Mouse (Mus musculus): ENCODE data around the gene Syngr4.

Gene Syngr4

DNA sequence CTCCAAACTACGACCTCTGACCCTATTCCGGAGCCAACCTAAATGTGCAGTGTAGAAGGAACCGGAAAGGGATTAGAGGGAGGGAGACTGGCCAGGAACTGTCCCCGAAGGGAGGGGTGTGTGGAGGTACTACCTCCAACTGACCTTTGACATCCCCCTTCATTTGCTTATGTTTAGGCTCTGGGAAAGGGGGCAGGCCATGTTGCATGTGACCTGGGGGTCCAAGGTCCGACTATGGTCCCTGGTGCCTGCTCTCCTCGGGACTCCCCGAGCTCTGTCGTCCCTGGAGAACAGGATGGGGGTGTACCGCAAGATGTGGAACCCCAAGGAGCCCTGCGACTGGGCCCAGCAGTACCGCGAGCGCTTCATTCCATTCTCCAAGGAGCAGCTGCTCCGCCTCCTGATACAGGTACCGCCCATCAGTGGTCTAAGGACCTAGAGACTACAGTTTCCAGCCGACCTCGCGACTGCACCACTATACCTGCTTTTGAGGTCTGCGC lies 794 bp upstream of the Syngr4 start:
- POLR2A ChIA-PET = interaction anchor here (0.5 to 4.9 kb wide), 74 partner anchors 9 to 1621 kb away, joined by 3 to 68 read pairs (median 5); partner anchors contain the start of genes Cyth2 (in 3 of the 4), Fam83e (in 3 of the 4), Kdelr1 (in 3 of the 4) and Sphk2 (in 3 of the 4)
- CTCF ChIA-PET = interaction anchor here (0.8 to 2.8 kb wide), 15 partner anchors 9 to 167 kb away, joined by 3 to 32 read pairs (median 4); partner anchors contain the start of genes Ccdc114 (in 2 of the 4) and Kdelr1 (in 2 of the 4)

DNA sequence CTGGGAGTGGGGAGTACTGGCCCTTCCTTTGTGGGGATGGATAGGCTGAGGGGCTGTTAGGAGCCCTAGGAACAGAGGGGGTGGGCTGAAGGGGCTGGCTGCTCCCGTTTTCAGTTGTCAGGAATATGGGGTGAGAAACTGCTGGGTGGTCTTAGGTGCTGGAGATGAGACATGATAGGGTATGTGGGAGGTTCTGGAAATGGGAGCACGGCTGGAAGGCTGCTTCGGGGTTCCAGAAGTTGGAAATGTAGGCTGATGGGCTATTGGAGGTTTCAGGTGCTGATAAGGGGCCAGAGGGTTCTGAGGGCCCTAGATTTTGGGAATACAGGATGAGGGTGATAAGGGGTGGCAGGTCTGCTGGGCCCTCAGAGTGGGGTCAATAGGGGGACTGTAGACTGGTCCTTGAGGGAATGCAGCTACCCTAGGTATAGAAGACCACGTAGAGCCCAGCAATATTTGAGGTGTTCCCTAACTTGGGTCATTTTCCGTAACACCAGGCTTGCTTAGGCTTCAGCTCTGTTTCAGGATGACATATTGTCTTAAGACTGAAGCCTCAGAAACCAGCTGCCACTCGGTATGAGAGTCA lies 490 bp downstream of the Syngr4 start:
- POLR2A ChIA-PET = interaction anchor here (0.5 to 4.9 kb wide), 89 partner anchors 8 to 917 kb away, joined by 3 to 68 read pairs (median 5); partner anchors contain the start of genes Kdelr1 (in 3 of the 4), Sphk2 (in 3 of the 4), Cyth2 (in 2 of the 4) and Emp3 (in 2 of the 4)
- CTCF ChIA-PET = interaction anchor here (0.6 to 2.8 kb wide), 27 partner anchors 17 to 1510 kb away, joined by 3 to 32 read pairs (median 4); partner anchors contain the start of genes Kdelr1 (in 2 of the 4) and Ccdc114 (in 1 of the 4)

DNA sequence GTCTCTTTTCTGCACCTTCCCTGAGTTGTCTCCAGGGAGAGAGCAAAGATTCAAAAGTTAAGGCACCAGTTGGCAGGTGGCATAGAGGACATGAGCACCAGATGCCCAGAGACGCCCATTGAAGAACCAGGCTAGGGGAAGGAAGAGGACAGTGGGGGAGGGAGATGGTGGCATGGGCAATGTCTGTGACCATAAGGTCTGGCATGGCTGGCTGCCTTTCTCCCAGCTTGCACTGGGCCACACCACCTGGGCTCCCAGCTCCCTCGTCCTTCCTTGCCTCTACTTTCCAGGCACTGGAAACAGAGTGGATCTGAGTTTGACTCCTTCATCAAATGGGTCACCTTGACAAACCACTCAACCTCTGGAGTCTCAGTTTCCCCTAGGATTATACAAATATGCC lies 3.9 kb downstream of the Syngr4 start:
- ChIA-PET CTCF (no interaction called here), POLR2A (interaction anchor here in 3 of 4 experiments (0.9 to 3.2 kb wide), 8 partner anchors 9 to 175 kb away, joined by 3 to 20 read pairs (median 4); partner anchors contain the start of genes Cyth2 (in 1 of the 3), Kdelr1 (in 1 of the 3) and Sphk2 (in 1 of the 3))

DNA sequence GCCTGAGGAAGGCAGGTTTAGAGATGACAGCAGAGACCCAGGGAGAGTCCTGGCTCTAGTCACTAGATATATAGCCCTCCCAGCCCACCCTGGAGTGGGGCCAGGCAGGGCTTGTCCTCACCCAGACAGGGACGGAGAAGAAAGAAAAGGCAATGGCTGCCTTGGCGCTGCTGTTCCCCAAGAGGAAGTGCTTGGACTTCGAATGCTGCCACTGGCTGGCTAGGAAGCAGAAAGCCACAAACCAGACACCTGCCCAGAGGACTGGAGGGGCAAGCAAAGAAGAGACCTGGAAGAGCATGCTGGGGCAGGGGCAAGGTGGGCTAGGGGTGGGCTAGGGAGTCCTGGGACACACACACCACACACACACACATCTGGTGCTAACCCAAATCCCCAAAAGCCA lies 9.3 kb downstream of the Syngr4 start:
- CTCF ChIA-PET = interaction anchor here in 2 of 4 experiments (0.7 to 1.5 kb wide), 5 partner anchors 13 to 32 kb away, joined by 3 to 4 read pairs (median 3); no protein-coding TSS in a partner anchor
- POLR2A ChIA-PET = interaction anchor here (0.8 to 3.5 kb wide), 12 partner anchors 8 to 126 kb away, joined by 3 to 29 read pairs (median 6); partner anchors contain the start of genes Syngr4 (in 3 of the 4), Tmem143 (in 3 of the 4) and Kdelr1 (in 2 of the 4)

DNA sequence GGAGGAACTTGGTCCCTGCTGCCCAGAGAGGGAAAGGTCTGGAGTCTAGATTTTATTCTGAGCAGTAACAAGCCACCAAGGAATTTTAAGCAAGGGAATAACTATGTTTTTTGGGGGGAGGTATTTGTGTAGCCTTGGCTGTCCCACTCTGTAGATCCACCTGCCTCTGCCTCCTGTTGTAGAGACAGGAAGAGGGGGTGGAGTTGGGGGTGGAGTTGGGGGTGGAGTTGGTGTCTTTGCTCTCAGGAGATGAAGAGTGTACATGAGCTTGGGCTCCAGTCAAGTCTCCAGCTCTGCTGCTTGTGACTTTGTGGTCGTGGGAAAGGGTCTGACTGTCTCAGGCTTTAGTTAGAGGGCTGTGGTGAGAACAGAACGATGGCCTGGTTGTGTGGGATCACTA lies 15.5 kb downstream of the Syngr4 start:
- POLR2A ChIA-PET = interaction anchor here in 3 of 4 experiments (0.7 to 2.0 kb wide), 5 partner anchors 8 to 16 kb away, joined by 3 to 8 read pairs (median 4); partner anchors contain the start of genes Syngr4 (in 3 of the 3), Tmem143 (in 3 of the 3) and Kdelr1 (in 1 of the 3)
- CTCF ChIA-PET = interaction anchor here in 2 of 4 experiments (0.6 to 2.1 kb wide), 4 partner anchors 8 to 207 kb away, joined by 3 to 6 read pairs (median 3); partner anchors contain the start of genes Fam83e (in 1 of the 2), Kdelr1 (in 1 of the 2) and Nomo1 (in 1 of the 2)

DNA sequence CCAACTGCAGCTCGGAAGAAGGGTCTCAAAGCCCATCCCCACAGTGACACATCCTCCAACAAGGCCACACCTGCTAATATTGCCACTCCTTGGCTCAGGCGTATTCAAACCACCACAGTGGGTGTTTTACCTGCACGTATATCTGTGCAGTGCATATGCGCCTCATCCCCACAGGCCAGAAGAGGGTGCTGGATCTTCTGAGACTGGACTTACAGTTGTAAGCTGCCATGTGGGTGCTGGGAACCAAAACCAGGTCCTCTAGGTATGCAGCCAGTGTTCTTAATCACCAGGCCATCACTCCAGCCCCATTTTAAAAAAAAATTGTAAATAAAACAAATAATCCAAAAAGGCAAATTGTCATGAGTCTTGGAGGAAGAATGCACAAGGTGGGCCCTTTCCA lies 16.0 kb downstream of the Syngr4 start:
- CTCF ChIA-PET = interaction anchor here in 2 of 4 experiments (0.6 to 2.1 kb wide), 4 partner anchors 8 to 206 kb away, joined by 3 to 6 read pairs (median 3); partner anchors contain the start of genes Fam83e (in 1 of the 2), Kdelr1 (in 1 of the 2) and Nomo1 (in 1 of the 2)
- POLR2A ChIA-PET = interaction anchor here in 3 of 4 experiments (0.9 to 2.2 kb wide), 8 partner anchors 8 to 163 kb away, joined by 3 to 13 read pairs (median 6); partner anchors contain the start of genes Syngr4 (in 3 of the 3), Tmem143 (in 3 of the 3), Kdelr1 (in 1 of the 3) and Sphk2 (in 1 of the 3)

DNA sequence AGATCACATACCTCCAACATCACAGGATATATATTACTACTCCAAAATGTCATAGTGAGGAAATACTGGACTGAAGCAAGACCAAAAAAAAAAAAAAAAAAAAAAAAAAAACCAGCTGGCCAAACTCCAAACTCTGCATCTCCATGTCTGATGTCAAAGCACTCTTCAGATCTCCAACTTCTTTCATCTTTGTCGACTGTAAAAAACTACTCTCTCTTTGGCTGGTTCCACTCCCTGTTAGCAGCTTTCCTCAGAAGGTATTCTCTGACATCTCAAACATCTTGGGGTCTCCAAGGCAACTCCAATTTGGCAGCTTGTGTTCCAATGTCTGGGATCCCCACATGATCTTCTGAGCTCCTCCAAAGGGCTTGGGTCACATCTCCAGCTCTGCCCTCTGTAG lies 18.2 kb downstream of the Syngr4 start, which contains the start of gene Grin2d:
Gene Grin2d (minus strand): TSS at position 101 of the 400 bp plus-strand sequence.
- POLR2A ChIA-PET = interaction anchor here in 3 of 4 experiments (0.6 to 1.7 kb wide), 9 partner anchors 10 to 320 kb away, joined by 3 to 6 read pairs (median 4); partner anchors contain the start of genes Syngr4 (in 1 of the 3) and Tmem143 (in 1 of the 3)
- CTCF ChIA-PET = interaction anchor here in 2 of 4 experiments (0.6 kb wide), 2 partner anchors 18 to 21 kb away, joined by 4 to 5 read pairs; no protein-coding TSS in a partner anchor

DNA sequence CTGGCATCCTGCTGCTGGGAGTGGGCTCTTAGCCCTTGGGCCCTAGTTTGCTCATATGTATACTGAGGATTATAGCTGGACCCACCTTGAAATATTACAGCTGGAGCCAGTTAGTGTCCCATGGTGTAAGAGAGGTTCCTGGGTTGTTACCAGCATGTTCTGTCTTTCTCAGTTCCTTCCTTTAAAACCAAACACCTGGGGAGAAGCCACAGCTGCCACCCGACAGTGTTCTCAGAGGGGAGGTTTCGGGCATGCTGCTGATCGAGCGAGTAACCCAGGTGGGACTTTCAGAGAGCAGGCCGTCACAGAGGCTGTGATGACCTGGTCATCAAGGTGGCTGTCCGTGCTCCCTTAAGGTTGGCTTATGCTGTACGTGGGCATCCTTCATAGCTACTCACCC lies 19.6 kb downstream of the Syngr4 start:
- CTCF ChIA-PET = no interaction called here

DNA sequence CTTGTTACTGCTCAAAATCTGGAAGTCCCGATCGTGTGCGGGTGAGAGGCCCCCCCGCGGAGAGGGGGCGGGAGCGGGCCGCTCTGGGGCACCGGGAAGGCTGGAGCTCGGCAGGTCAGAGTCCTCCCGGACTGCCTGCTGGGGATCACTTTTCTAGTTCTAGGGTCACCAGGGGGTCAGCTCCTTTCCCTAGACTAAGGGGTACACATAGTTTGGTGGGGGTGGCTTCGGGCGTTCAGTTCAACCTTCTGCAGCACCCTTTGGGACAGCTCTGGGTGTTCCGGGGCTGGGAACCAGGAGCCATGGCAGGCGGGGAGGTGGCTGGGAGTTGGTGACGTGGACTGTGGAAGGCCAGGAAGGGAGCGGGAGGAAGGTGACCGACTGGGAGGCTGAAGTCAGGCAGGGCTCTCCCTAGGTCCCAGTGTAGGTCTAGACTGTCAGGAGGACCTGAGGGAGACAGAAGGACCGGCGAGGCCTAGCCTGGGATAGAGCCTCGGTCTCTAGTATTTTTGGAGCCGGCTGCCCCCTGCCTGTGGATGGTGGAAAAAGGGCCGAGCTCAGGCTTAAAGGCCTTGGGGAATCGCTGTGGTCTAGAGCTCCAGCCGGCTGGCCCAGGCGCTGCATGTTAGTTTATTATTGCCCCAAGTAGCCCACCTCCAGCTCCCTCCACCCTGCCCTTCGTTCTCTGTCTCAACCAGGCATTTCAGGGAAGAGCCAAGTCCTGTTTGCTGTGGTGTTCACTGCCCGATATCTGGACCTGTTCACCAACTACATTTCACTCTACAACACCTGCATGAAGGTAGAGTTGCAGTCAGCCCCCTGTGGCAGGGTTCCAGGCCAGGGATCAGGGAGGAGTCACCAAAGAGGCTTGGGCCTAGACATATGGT lies 23.2 kb downstream of the Syngr4 start:
- ChIA-PET POLR2A (interaction anchor here (0.6 to 5.1 kb wide), 87 partner anchors 8 to 1760 kb away, joined by 3 to 68 read pairs (median 4); partner anchors contain the start of genes Cyth2 (in 3 of the 4), Fam83e (in 3 of the 4), Sphk2 (in 3 of the 4) and Syngr4 (in 3 of the 4)), CTCF (interaction anchor here (0.5 to 3.0 kb wide), 55 partner anchors 8 to 921 kb away, joined by 3 to 32 read pairs (median 4); partner anchors contain the start of genes Kcna7 (in 2 of the 4), Syngr4 (in 2 of the 4), Tmem143 (in 2 of the 4) and Abcc8 (in 1 of the 4))

More for the DNA sequence above, 19.6 kb downstream of the Syngr4 start:
- POLR2A ChIA-PET = interaction anchor here in 2 of 4 experiments (0.6 to 5.1 kb wide), 6 partner anchors 11 to 363 kb away, joined by 3 to 68 read pairs (median 4); partner anchors contain the start of genes Emp3 (in 1 of the 2), Syngr4 (in 1 of the 2) and Tmem143 (in 1 of the 2)

DNA sequence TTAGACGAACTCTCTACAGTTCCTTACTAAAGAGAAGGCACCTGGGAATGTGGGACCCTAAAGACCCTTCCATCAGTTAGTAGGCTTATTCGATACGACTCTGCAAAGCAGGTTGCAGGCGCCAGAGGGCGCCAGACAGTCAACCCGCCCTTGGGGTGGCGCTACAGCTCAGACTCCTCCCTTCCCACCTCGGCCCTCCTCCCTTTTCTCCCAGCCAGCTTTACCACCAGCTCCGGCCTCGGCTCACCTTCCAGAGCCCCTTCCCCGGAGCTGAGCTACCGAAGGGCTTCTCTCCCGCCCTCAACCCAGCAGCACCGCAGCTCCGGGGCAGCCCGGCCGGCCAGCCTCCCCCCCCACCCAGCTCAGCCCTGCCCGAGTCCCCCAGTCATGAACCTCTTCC lies 23.9 kb downstream of the Syngr4 start, which contains the start of gene Kdelr1:
Gene Kdelr1 (plus strand): TSS at position 149 of the 400 bp plus-strand sequence.
- CTCF ChIA-PET = interaction anchor here (0.6 to 3.0 kb wide), 49 partner anchors 9 to 921 kb away, joined by 3 to 32 read pairs (median 5); partner anchors contain the start of genes Syngr4 (in 2 of the 4), Tmem143 (in 2 of the 4), Ccdc114 (in 1 of the 4) and Cyth2 (in 1 of the 4)
- POLR2A ChIA-PET = interaction anchor here (0.6 to 5.1 kb wide), 78 partner anchors 9 to 1759 kb away, joined by 3 to 68 read pairs (median 5); partner anchors contain the start of genes Cyth2 (in 3 of the 4), Sphk2 (in 3 of the 4), Syngr4 (in 3 of the 4) and Tmem143 (in 3 of the 4)

DNA sequence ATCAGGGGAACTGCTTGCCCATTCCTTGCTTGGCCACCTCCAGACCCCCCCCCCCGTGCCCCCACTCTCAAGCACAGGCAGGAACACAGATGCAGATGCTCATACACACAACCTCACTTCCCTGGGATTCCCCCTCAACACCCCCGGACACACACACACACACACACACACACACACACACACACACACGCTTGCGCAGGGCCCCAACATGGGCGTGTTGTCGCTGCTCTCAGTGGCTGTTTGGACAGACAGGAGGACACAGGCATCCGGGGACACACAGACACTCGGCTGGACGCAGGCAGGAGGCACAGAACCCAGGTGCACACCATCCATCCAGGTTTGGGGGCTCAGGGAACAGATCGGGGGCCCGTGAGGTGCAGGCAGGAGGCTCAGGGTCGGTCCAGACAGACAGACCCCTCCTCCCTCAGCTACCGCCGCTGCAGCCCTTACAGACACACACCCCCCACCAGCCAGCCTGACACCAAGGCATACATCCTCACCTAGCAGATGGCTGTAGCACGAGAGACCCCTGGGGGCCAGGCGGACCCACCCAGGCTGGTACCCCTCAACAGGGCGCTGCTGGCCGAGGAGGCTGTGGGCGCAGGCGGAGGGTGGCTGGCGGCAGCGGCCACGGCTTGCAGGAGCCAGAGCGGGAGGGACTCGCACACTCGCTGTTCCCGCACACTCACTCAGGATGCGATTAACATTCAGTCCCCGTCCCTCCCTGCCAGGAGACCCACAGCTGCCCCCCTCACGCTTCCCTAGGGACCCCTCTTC lies 26.0 kb downstream of the Syngr4 start:
- POLR2A ChIA-PET = interaction anchor here in 2 of 4 experiments (0.5 to 2.0 kb wide), 4 partner anchors 17 to 821 kb away, joined by 3 to 8 read pairs (median 4); no protein-coding TSS in a partner anchor
- CTCF ChIA-PET = interaction anchor here in 1 of 4 experiments (0.7 kb wide), 1 partner anchor 121 kb away, joined by 3 read pairs; no protein-coding TSS in a partner anchor

DNA sequence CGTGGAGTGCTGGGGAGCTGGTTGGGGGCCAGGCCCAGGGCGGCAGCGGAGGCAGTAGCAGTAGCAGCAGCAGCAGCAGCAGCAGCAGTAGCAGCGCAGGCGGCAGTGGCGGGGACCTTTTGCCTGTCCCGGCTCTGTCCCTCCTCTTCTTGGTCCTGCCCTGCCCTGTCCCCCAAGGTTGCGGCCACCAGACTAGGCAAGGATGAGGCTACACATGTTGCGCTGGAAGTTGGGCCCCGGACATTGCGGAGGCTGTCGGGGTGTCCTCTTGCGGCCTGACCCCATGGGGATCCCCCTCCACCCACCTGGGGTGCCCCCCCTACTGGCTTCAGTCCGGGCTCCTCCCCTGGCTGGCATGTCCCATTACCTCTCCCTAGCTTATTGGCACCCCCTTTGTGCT lies 26.7 kb downstream of the Syngr4 start:
- POLR2A ChIA-PET = interaction anchor here in 2 of 4 experiments (0.9 to 2.0 kb wide), 4 partner anchors 18 to 51 kb away, joined by 3 to 8 read pairs (median 4); no protein-coding TSS in a partner anchor

DNA sequence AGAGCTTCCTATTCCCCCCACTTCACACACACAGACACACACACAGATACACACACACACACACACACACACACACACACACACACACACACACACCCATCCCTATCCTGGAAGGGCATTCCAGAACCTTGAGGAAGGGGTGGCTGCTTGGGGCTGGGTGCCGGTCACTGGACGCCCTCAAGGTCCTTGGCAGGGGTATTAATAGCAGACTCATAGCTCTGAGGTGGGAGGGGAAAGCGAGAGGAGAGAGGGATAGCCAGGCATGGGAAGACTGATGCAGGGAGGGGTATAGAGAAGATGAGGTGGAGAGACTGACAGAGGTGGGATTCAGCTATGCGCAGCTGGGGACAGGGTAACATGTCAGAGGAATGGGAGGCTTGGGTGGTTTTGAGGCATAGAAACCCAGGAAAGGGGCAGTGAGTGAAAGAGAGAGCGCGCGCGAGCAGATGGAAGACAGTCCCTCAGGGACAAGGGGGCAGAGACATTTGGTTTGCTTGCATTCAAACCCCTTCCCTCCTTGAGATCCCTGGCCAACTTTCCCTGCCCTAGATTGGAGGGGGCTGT lies 27.3 kb downstream of the Syngr4 start:
- CTCF ChIA-PET = interaction anchor here in 1 of 4 experiments (1.2 kb wide), 1 partner anchor 170 kb away, joined by 4 read pairs; no protein-coding TSS in a partner anchor
- POLR2A ChIA-PET = interaction anchor here in 3 of 4 experiments (0.6 to 2.0 kb wide), 5 partner anchors 15 to 897 kb away, joined by 3 to 8 read pairs (median 4); no protein-coding TSS in a partner anchor

More for the DNA sequence above, 26.7 kb downstream of the Syngr4 start:
- CTCF ChIA-PET = interaction anchor here in 1 of 4 experiments (1.2 kb wide), 1 partner anchor 169 kb away, joined by 4 read pairs; no protein-coding TSS in a partner anchor

DNA sequence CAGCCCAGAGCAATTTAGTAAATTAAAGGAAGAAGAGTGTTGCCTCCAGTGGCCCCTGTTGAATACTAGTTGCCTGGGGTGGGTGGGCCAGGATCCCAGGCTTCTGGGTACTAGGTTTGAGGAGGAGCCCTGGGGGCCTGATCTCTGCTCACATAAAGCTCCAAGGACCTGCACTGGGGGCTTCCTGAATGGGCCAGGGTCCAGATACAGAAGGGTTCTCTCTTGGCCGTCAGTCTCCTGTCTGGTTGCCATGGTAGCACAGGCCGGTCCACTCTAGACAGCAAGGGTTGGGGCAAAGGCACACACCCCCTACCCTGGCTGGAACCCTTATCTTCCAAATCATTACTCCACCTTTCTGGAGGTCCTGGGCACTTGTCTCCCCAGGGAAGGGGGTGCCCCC lies 28.6 kb downstream of the Syngr4 start:
- ChIA-PET CTCF (interaction anchor here in 1 of 4 experiments (0.6 kb wide), 1 partner anchor 129 kb away, joined by 3 read pairs; no protein-coding TSS in a partner anchor), POLR2A (interaction anchor here in 2 of 4 experiments (0.5 to 0.7 kb wide), 3 partner anchors 13 to 117 kb away, joined by 3 to 4 read pairs (median 3); no protein-coding TSS in a partner anchor)
